Mouse (Mus musculus): ENCODE measurements around the gene Cmtm7. TPM values are rescaled to one million over a fixed set of nuclear protein-coding genes. Genes with fewer than 3 reads are reported as not detected.

The Cmtm7 gene
- polyA plus RNA-seq, 1 experiment from 2014 or later, result 97.5 TPM

DNA sequence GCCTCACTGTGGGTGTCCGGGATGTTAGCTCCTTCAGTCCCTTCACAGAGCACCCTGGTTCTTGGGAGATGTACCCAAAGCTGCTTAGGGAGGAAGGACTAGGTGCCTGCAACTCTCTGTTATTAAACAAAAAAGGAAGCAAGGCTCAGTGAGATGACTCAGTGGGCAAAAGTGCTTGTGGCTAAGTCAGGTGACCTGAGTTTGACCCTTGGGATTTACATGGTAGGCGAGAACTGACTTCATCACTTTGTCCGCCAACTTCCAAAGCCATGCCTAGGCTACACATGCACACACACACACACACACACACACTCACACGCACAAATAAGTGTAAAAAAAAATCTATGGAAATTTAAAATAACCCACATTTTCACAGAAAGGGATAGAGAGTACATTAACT, 30.3 kb upstream of the Cmtm7 start:
- H3K9ac ChIP-seq, result no peak overlapping the region
- WGBS, result 75% methylated on average over 4 of the region's 4 CpGs
- H3K4me1 ChIP-seq (replicated peaks), result peaks cover 15% of the 10 kb centered on the region; the same call in 1 of the 2 replicates
- H3K27ac ChIP-seq, result no peak overlapping the region
- no peaks in the 10 kb centered on the region for H3K36me3 ChIP-seq
- ATAC-seq (replicated peaks; ENCODE audit: insufficient number of reproducible peaks, insufficient read depth, low FRiP score, low read depth), result no peak
- H3K4me2 ChIP-seq, result no peak overlapping the region
- 0 out of 2 replicates have a peak, but pooled peaks cover 2% of the 10 kb centered on the region for H3K9me3 ChIP-seq (replicated peaks)
- no peak overlapping the region for H3K4me3 ChIP-seq
- no peaks in the 10 kb centered on the region for H3K27me3 ChIP-seq

DNA sequence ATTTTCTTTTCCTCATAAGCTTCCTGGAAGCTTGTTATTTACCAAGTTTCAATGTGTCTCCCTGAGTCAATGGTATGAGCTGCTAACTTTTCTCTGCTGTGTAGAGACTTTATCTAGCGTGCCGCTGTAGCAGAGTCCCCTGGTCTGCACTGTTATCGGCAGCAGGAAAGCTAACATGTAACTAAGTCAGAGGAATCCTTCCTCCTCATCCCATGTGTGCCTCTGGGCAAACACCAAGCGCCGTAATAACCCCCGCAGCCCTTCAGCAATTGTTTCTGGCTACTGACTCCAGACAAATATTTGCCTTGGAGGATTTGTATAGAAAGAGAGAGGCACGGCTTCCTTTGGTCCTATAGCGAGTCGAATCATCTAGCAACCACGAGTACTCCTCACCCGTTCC, 29.2 kb upstream of the Cmtm7 start:
- Histone ChIP-seq H3K9ac (no peak overlapping the region), H3K4me1 (replicated peaks) (peaks cover 21% of the 10 kb centered on the region), H3K27me3 (no peaks in the 10 kb centered on the region), H3K27ac (no peak overlapping the region), H3K4me3 (no peak overlapping the region), H3K36me3 (no peaks in the 10 kb centered on the region), H3K9me3 (replicated peaks) (0 out of 2 replicates have a peak, but pooled peaks cover 2% of the 10 kb centered on the region), H3K4me2 (no peak overlapping the region)
- no peak for ATAC-seq (replicated peaks; ENCODE audit: insufficient number of reproducible peaks, insufficient read depth, low FRiP score, low read depth)
- WGBS, result 70% methylated on average over 11 of the region's 11 CpGs

DNA sequence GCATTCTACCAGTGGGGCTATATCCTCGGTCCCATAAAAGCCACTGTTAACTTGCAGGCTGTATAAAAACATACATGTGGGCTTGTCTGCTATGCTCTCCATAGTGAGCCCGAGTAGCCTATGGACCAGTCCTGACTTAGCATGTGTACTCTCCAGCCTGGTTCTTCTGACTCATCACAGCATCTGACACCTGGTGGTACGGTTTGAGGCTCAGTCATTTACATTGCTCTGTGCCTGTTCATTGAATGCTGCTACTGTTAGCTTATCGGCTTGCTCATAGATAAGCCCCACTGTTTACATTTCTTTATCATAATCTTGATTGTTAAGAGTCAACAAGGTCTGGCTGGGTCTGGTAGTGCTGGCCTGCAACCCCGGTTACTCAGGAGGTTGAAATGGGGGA, 27.0 kb upstream of the Cmtm7 start:
- no peak overlapping the region for H3K27ac ChIP-seq
- WGBS, result 45% methylated on average over 5 of the region's 5 CpGs
- no peaks in the 10 kb centered on the region for H3K36me3 ChIP-seq
- H3K27me3 ChIP-seq, result no peaks in the 10 kb centered on the region
- H3K4me1 ChIP-seq (replicated peaks), result peaks cover 34% of the 10 kb centered on the region
- no peak overlapping the region for H3K4me3 ChIP-seq
- 0 out of 2 replicates have a peak, but pooled peaks cover 2% of the 10 kb centered on the region for H3K9me3 ChIP-seq (replicated peaks)
- no peak overlapping the region for H3K4me2 ChIP-seq
- no peak overlapping the region for H3K9ac ChIP-seq
- ATAC-seq (replicated peaks; ENCODE audit: insufficient number of reproducible peaks, insufficient read depth, low FRiP score, low read depth), result no peak

DNA sequence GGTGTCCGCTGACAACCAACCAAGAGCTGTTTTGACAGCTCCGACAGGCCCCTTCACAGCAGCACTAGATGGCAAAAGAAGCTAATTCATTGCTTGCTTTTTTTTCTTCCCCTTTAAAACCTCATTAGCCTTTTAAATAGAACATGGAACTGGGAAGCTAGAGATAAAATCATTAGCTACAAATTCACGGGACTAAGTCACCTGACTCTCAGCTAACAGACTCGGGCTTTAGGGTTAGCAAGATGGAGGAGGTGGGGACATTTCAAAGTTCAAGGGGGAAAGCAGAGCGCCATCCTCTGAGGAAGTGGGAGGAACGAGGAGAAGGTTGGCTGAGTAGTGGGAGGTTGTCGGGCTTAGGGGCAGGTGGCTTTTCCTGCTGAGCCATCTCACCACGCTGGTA, 25.6 kb upstream of the Cmtm7 start:
- H3K27me3 ChIP-seq, result no peaks in the 10 kb centered on the region
- no peak overlapping the region for H3K9ac ChIP-seq
- H3K4me2 ChIP-seq, result no peak overlapping the region
- 42% methylated on average over 8 of the region's 8 CpGs for WGBS
- H3K9me3 ChIP-seq (replicated peaks), result 0 out of 2 replicates have a peak, but pooled peaks cover 2% of the 10 kb centered on the region
- no peak for ATAC-seq (replicated peaks; ENCODE audit: insufficient number of reproducible peaks, insufficient read depth, low FRiP score, low read depth)
- no peak overlapping the region for H3K4me3 ChIP-seq
- H3K36me3 ChIP-seq, result no peaks in the 10 kb centered on the region
- no peak overlapping the region for H3K27ac ChIP-seq
- peaks cover 34% of the 10 kb centered on the region for H3K4me1 ChIP-seq (replicated peaks)

DNA sequence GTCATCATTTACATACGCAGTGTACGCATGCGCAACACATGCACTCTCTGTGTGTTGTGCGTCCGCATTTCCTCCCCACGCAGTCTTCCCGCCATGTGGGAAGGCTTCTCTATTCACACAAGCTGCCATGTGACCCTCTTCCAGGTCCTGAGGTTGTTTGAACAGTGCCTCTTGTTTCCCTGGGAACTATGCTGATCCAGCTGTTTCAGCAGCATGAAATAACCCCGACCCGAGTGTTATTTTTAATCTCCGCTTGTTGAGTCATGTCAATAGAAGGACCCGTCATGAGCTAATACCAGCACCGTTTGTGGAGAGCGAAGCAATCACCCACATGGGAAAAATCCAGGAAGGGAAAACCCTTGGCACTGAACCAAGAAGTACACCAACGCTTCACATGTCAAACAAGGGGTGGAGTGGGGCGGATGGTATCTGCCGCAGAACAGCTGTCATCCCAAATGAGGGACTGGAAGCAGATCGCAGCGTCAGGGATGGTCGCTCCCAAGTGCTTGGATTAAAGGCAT, 23.6 kb upstream of the Cmtm7 start:
- peak overlapping the region; percentile 38; the same call in 1 of the 2 replicates for H3K27ac ChIP-seq
- 0 out of 2 replicates have a peak, but pooled peaks cover 2% of the 10 kb centered on the region for H3K9me3 ChIP-seq (replicated peaks)
- H3K4me1 ChIP-seq (replicated peaks), result peaks cover 34% of the 10 kb centered on the region
- H3K4me3 ChIP-seq, result no peak overlapping the region
- peak overlapping the region; percentile 52 for H3K4me2 ChIP-seq
- no peaks in the 10 kb centered on the region for H3K36me3 ChIP-seq
- ATAC-seq (replicated peaks; ENCODE audit: insufficient number of reproducible peaks, insufficient read depth, low FRiP score, low read depth), result peak; percentile 68
- H3K27me3 ChIP-seq, result no peaks in the 10 kb centered on the region
- WGBS, result 27% methylated on average over 19 of the region's 19 CpGs
- no peak overlapping the region for H3K9ac ChIP-seq

DNA sequence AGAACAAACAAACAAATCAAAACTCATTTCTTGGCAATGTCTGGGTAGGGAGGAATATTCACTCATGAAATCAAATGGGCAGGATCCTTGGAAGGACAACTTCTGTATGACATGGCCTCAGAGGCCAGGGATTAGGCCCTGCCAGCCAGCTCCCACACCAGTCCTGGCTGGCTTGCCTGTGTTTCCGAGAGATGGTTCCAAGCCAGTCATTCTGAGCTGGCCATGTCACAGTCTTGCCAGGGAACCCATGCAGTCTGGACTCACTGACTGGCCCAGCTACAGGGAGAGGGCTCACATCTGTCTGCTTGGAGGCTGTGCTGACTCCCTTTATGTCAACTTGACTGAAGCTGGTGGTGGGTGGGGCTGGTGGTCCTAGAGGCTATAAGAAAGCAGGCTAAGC, 20.5 kb upstream of the Cmtm7 start:
- H3K27ac ChIP-seq, result no peak overlapping the region
- ATAC-seq (replicated peaks; ENCODE audit: insufficient number of reproducible peaks, insufficient read depth, low FRiP score, low read depth), result no peak
- H3K4me3 ChIP-seq, result no peak overlapping the region
- no peaks in the 10 kb centered on the region for H3K9me3 ChIP-seq (replicated peaks)
- H3K9ac ChIP-seq, result no peak overlapping the region
- H3K27me3 ChIP-seq, result no peaks in the 10 kb centered on the region
- no peak overlapping the region for H3K4me2 ChIP-seq
- H3K4me1 ChIP-seq (replicated peaks), result peaks cover 20% of the 10 kb centered on the region
- WGBS, result 76% methylated on average over 1 of the region's 1 CpGs
- no peaks in the 10 kb centered on the region for H3K36me3 ChIP-seq

DNA sequence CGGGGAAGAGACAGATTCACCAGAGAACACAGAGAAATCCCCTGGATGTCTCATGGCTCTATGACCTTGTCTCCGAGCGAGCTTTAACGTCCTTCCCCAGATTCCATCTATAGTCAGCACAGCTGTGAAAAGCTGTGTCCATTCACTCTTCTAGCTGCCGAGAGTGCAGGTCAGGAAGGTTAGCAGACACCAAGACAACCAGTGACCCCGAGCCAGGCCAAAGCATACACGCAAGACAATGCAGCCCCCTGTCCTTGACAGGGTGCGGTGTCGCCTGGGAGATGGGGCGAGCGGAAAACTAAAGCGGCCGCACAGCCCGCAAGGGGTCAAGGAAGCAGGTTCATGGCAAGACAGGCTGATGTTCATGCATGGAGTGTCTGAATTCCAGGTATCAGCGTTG, 19.6 kb upstream of the Cmtm7 start:
- ATAC-seq (replicated peaks; ENCODE audit: insufficient number of reproducible peaks, insufficient read depth, low FRiP score, low read depth), result no peak
- no peak overlapping the region for H3K4me3 ChIP-seq
- H3K36me3 ChIP-seq, result no peaks in the 10 kb centered on the region
- H3K27me3 ChIP-seq, result no peaks in the 10 kb centered on the region
- H3K4me1 ChIP-seq (replicated peaks), result peaks cover 13% of the 10 kb centered on the region
- no peaks in the 10 kb centered on the region for H3K9me3 ChIP-seq (replicated peaks)
- H3K9ac ChIP-seq, result no peak overlapping the region
- H3K4me2 ChIP-seq, result no peak overlapping the region
- 50% methylated on average over 15 of the region's 15 CpGs for WGBS
- H3K27ac ChIP-seq, result no peak overlapping the region

DNA sequence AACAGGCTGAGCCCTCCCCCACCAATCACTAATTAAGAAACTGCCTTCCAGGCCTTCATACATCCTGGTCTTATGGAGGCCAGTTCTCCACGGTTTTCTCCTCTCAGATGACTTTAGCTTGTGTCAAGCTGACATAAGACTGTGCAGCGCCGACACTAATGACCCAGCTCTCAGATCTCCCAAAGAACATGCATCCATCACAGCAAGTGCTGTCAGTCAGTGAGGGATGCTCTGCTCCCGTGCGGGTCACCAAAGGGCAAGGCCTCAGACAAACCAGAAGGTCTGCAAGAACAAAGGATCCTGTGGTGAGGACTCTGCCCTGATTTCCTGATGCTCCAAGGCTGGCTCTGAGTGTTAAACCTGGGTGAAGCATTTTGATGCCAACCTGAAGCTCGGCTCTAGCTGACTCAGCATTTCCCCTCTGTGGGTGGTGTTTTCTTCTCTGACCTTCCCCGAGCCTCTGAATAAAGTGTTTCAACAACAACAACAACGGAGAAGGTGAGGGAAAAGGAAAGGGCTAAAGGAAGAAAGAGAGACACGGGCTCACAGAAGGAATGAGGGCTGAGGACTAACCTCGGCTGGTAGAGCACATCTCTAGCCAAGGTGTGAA, 17.9 kb upstream of the Cmtm7 start:
- ATAC-seq (replicated peaks; ENCODE audit: insufficient number of reproducible peaks, insufficient read depth, low FRiP score, low read depth), result no peak
- no peak overlapping the region for H3K4me3 ChIP-seq
- no peaks in the 10 kb centered on the region for H3K36me3 ChIP-seq
- H3K9ac ChIP-seq, result no peak overlapping the region
- WGBS, result 56% methylated on average over 10 of the region's 10 CpGs
- no peak overlapping the region for H3K27ac ChIP-seq
- peaks cover under 1% of the 10 kb centered on the region for H3K4me1 ChIP-seq (replicated peaks)
- H3K4me2 ChIP-seq, result no peak overlapping the region
- no peaks in the 10 kb centered on the region for H3K9me3 ChIP-seq (replicated peaks)
- no peaks in the 10 kb centered on the region; the same call in 1 of the 2 replicates for H3K27me3 ChIP-seq

DNA sequence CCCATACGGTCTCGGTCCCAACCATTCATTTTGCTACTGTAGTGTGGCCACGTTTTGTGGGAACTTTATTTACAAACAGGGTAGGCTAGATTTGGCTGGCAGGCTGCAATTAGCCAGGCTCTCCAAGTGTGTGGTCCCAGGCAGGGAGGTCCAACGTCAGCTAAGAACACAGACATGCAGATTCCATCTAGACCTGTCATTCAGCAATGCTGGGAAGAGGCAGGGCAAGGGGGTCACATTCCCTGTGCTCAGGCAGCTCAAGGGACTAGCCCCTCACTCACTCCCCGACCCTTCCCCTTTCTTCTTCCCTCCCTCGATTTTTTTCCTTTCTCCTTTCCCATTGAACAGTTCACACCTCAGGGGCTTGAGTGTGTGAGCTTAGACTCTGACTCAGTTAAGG, 17.2 kb upstream of the Cmtm7 start:
- H3K4me1 ChIP-seq (replicated peaks), result no peaks in the 10 kb centered on the region; the same call in 1 of the 2 replicates
- no peak overlapping the region for H3K27ac ChIP-seq
- no peaks in the 10 kb centered on the region; the same call in 1 of the 2 replicates for H3K27me3 ChIP-seq
- no peak overlapping the region for H3K9ac ChIP-seq
- no peak overlapping the region for H3K4me3 ChIP-seq
- H3K36me3 ChIP-seq, result no peaks in the 10 kb centered on the region
- 50% methylated on average over 6 of the region's 6 CpGs for WGBS
- ATAC-seq (replicated peaks; ENCODE audit: insufficient number of reproducible peaks, insufficient read depth, low FRiP score, low read depth), result no peak
- H3K4me2 ChIP-seq, result no peak overlapping the region
- no peaks in the 10 kb centered on the region for H3K9me3 ChIP-seq (replicated peaks)

DNA sequence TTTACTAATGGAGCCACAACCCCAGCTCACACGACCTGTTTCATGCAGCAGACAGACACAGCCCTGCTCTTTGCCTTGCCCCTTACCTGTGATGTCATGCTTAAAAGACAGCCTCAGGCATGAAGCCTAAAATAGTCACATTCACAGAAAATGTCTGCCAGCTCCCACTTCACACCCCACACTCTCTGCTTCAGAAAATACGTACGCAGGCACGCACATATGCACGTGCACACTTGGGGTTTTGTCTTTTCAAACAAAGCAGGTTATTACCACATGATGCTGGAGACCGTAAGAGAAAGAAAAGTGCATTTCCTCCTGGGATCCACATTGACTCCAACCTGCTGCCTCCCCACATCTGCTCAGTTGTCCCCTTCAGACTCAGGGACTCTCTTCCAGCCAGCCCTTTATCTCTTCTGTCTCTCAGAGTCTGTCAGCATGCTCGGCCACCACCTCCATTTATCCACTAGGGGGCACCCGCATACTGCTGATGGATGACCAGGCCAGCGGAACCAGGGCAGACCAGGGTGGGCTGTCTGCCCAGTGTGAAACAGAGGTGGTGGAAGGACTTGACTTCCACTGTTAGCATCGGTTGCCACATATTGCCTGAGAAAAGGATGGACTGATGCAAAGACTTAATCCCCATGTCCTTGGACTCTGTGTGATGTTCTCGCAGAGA, 15.8 kb upstream of the Cmtm7 start:
- no peak overlapping the region for H3K4me3 ChIP-seq
- H3K4me2 ChIP-seq, result no peak overlapping the region
- H3K27ac ChIP-seq, result no peak overlapping the region
- ATAC-seq (replicated peaks; ENCODE audit: insufficient number of reproducible peaks, insufficient read depth, low FRiP score, low read depth), result peak; percentile 74
- no peaks in the 10 kb centered on the region for H3K9me3 ChIP-seq (replicated peaks)
- H3K4me1 ChIP-seq (replicated peaks), result no peaks in the 10 kb centered on the region; the same call in 1 of the 2 replicates
- H3K27me3 ChIP-seq, result no peaks in the 10 kb centered on the region; the same call in 1 of the 2 replicates
- WGBS, result 56% methylated on average over 11 of the region's 11 CpGs
- no peaks in the 10 kb centered on the region for H3K36me3 ChIP-seq
- H3K9ac ChIP-seq, result no peak overlapping the region

DNA sequence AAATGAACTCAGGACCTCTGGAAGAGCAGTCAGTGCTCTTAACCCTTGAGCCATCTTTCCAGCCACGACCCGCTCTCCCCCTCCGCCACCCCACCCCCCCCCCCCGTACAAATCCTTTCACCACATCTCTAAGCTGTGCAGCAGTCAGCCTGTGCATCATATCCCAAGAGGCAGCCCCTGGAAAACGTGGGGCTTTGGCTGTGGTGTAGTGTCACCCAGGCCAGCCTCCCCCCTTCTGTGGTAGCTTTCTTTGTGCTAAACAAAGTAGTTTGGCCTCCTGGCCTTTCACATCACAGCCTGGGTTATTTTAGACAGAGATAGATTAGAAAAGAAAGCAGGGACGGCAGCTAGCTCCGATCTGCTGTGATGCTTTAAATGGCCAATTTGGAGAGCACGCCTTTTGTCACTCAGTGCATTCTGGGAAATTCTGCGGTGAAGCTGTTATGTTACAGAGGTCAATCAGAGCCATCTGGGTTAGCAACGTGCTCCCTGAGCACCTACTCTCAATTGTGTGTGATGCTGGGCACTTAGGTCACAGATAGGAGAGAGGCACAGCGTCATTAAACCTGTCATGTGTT, 14.9 kb upstream of the Cmtm7 start:
- no peak overlapping the region for H3K27ac ChIP-seq
- no peak for ATAC-seq (replicated peaks; ENCODE audit: insufficient number of reproducible peaks, insufficient read depth, low FRiP score, low read depth)
- no peak overlapping the region for H3K4me2 ChIP-seq
- H3K4me3 ChIP-seq, result no peak overlapping the region
- H3K27me3 ChIP-seq, result no peaks in the 10 kb centered on the region; the same call in 1 of the 2 replicates
- H3K4me1 ChIP-seq (replicated peaks), result no peaks in the 10 kb centered on the region; the same call in 1 of the 2 replicates
- H3K36me3 ChIP-seq, result no peaks in the 10 kb centered on the region
- H3K9ac ChIP-seq, result no peak overlapping the region
- WGBS, result 33% methylated on average over 9 of the region's 11 CpGs
- no peaks in the 10 kb centered on the region for H3K9me3 ChIP-seq (replicated peaks)
